In genomic region chr9:80460420-80460819, GRCm38 (mm10) we compare ENCODE assay signal across 26 mouse cellular contexts. TPM values are rescaled to one million over a fixed set of nuclear protein-coding genes. Genes with fewer than 3 reads are reported as not detected.
"Had no signal": no experiment of that assay in that cellular context is flagged by ENCODE, and none has a peak within 500 bp of the region (broad histone marks: within the 10 kb centered on the region; RNA-seq: fewer than 3 reads in every experiment).

No protein-coding gene starts in this region.

- H3K9ac ChIP-seq: liver, embryonic 13.5 days; liver, embryonic 15.5 days; liver, postnatal 0 days; lung, embryonic 15.5 days; midbrain, embryonic 13.5 days; midbrain, embryonic 15.5 days; neural tube, embryonic 13.5 days; neural tube, embryonic 15.5 days had no signal

- H3K4me2 ChIP-seq: liver, embryonic 13.5 days; liver, embryonic 15.5 days; lung, embryonic 15.5 days; midbrain, embryonic 11.5 days; midbrain, embryonic 13.5 days; midbrain, embryonic 15.5 days; neural tube, embryonic 13.5 days; neural tube, embryonic 15.5 days had no signal

- H3K36me3 ChIP-seq: liver, embryonic 13.5 days; liver, embryonic 15.5 days; lung, embryonic 15.5 days; midbrain, embryonic 13.5 days; midbrain, embryonic 15.5 days; neural tube, embryonic 13.5 days; neural tube, embryonic 15.5 days had no signal

- H3K27ac ChIP-seq: liver, embryonic 13.5 days; liver, embryonic 15.5 days; lung, embryonic 15.5 days; macrophage; midbrain, embryonic 13.5 days; midbrain, embryonic 15.5 days; neural tube, embryonic 13.5 days; neural tube, embryonic 15.5 days had no signal

- H3K4me3 ChIP-seq: liver, embryonic 13.5 days; liver, embryonic 15.5 days; lung, embryonic 15.5 days; megakaryocyte, embryonic 14.5 days; midbrain, embryonic 13.5 days; midbrain, embryonic 15.5 days; neural tube, embryonic 13.5 days; neural tube, embryonic 15.5 days had no signal

- H3K27me3 ChIP-seq: liver, embryonic 13.5 days; liver, embryonic 15.5 days; lung, embryonic 15.5 days; megakaryocyte, embryonic 14.5 days; midbrain, embryonic 13.5 days; midbrain, embryonic 15.5 days; neural tube, embryonic 13.5 days; neural tube, embryonic 15.5 days had no signal

- DNase-seq: liver, embryonic 13.5 days; liver, postnatal 0 days; lung, adult 2 months; lung, postnatal 14 days; lung, postnatal 36 days; retina, postnatal 1 day; right cerebral cortex, adult 18-20 months; right cerebral cortex, postnatal 25 days; right cerebral cortex, postnatal 4 days; spleen, adult 18-20 months had no signal

- H3K4me1 ChIP-seq: liver, embryonic 13.5 days; liver, embryonic 15.5 days; lung, embryonic 15.5 days; megakaryocyte, embryonic 14.5 days; midbrain, embryonic 13.5 days; midbrain, embryonic 15.5 days; neural tube, embryonic 13.5 days; neural tube, embryonic 15.5 days had no signal

- H3K9me3 ChIP-seq: liver, embryonic 13.5 days; liver, embryonic 15.5 days; lung, embryonic 15.5 days; megakaryocyte, embryonic 14.5 days; midbrain, embryonic 13.5 days; midbrain, embryonic 15.5 days; neural tube, embryonic 13.5 days; neural tube, embryonic 15.5 days had no signal

RNA-seq across cellular contexts. Expression of gene Impg1, which starts 4.9 kb away (rescaled TPM):
- total RNA-seq: megakaryocyte progenitor cell, adult 5-6 weeks; midbrain, postnatal 0 days; monocyte, adult 5-6 weeks had no signal
- polyA plus RNA-seq: liver, embryonic 13.5 days; liver, embryonic 15.5 days; liver, postnatal 0 days; lung, adult 2 months; macrophage; midbrain, embryonic 11.5 days; midbrain, embryonic 13.5 days; midbrain, embryonic 15.5 days; midbrain, postnatal 0 days; neural tube, embryonic 11.5 days; small intestine, adult 2 months; stomach, embryonic 14.5 days; urinary bladder, adult 2 months had no signal
